Mouse (Mus musculus) thymus, adult 2 months (tissue): ENCODE measurements at regions not wholly inside any gene's neighbourhood (a gene's known extent, or its start where the extent isn't known, plus 50 kb on each side); places are given as distances from the start of the nearest gene placed in this dataset.
"Not testable (repeated sequence)": the region's sequence is repeated elsewhere in the genome, so short reads cannot be mapped to it uniquely, and the experiment has no call there.

Source experiments
- DNase-seq: peaks from one replicate; pipeline ENCODE4 v3.0.0; 2021
- H3K27ac ChIP-seq: fragments of 200-500 bp; 2 replicates; pipeline ENCODE4 v1.5.1; 2012; ENCODE audit warnings: low read length, control low read depth; ENCODE audit not compliant: control insufficient read depth, insufficient read depth
- H3K27me3 ChIP-seq: fragments of 200-500 bp; 2 replicates; pipeline ENCODE4 v1.6.1; 2012; ENCODE audit warnings: mild to moderate bottlenecking, low read length, moderate library complexity, mixed read lengths; ENCODE audit not compliant: control insufficient read depth, insufficient read depth
- H3K36me3 ChIP-seq: fragments of 200-500 bp; 2 replicates; pipeline ENCODE4 v1.6.1; 2012; ENCODE audit warnings: mild to moderate bottlenecking, low read length, moderate library complexity; ENCODE audit not compliant: control insufficient read depth, insufficient read depth
- H3K4me1 ChIP-seq: fragments of 200-500 bp; replicated peaks from 2 replicates; pipeline ENCODE4 v1.6.1; 2012; ENCODE audit warnings: low read length; ENCODE audit not compliant: control insufficient read depth, insufficient read depth
- H3K4me3 ChIP-seq: fragments of 200-500 bp; 2 replicates; pipeline ENCODE4 v1.5.1; 2012; ENCODE audit warnings: mild to moderate bottlenecking, low read length, control low read depth, moderate library complexity; ENCODE audit not compliant: control insufficient read depth, insufficient read depth
- CTCF ChIP-seq: fragments of 200-500 bp; IDR thresholded peaks from 2 replicates; pipeline ENCODE4 v1.5.1; 2012; ENCODE audit warnings: mild to moderate bottlenecking, control low read depth, low read length, moderate library complexity, borderline replicate concordance; ENCODE audit not compliant: control insufficient read depth, poor library complexity, insufficient read depth; ENCODE audit errors: extremely low read depth
- POLR2A ChIP-seq: fragments of 200-500 bp; IDR thresholded peaks from 2 replicates; pipeline ENCODE4 v1.6.1; 2012; ENCODE audit warnings: mild to moderate bottlenecking, low read length, control low read depth, moderate library complexity; ENCODE audit not compliant: control insufficient read depth, poor library complexity, insufficient read depth; ENCODE audit errors: extremely low read depth
- WGBS: fragments of 180-500 bp; shearing (Covaris S2); methylation state at CpG from one replicate; pipeline ENCODE4 v1.1.7; 2018; 5-methylcytosine and 5-hydroxymethylcytosine counted together

- peak overlapping the region; percentile 21; the same call in 1 of the 2 replicates for H3K27ac ChIP-seq
- 41% methylated on average over 7 of the region's 7 CpGs for WGBS
- no peak for DNase-seq
- TF ChIP-seq POLR2A = no peak
- no peak for TF ChIP-seq CTCF
- no peaks in the 10 kb centered on the region for H3K27me3 ChIP-seq
- peaks cover 18% of the 10 kb centered on the region for H3K4me1 ChIP-seq
- H3K4me3 ChIP-seq = no peak overlapping the region
- no peaks in the 10 kb centered on the region for H3K36me3 ChIP-seq
These were observed 101.8 kb upstream of the Nabp1 start for GRCm38 (mm10) chr1:51580074-51580473.

GRCm38 (mm10) chr1:51577701-51578100 is 99.5 kb upstream of the Nabp1 start:
- no peak for DNase-seq
- H3K27me3 ChIP-seq = no peaks in the 10 kb centered on the region
- no peaks in the 10 kb centered on the region for H3K36me3 ChIP-seq
- peaks cover 21% of the 10 kb centered on the region for H3K4me1 ChIP-seq
- no peak for TF ChIP-seq CTCF
- TF ChIP-seq POLR2A = no peak
- H3K4me3 ChIP-seq = no peak overlapping the region
- H3K27ac ChIP-seq = no peak overlapping the region; the same call in 1 of the 2 replicates
- WGBS = 66% methylated on average over 2 of the region's 2 CpGs

- no peaks in the 10 kb centered on the region for H3K36me3 ChIP-seq
- peaks cover 13% of the 10 kb centered on the region for H3K4me1 ChIP-seq
- 67% methylated on average over 8 of the region's 8 CpGs for WGBS
- H3K27ac ChIP-seq = peak overlapping the region; percentile 59; the same call in 1 of the 2 replicates
- TF ChIP-seq CTCF (no peak), POLR2A (no peak)
- no peaks in the 10 kb centered on the region for H3K27me3 ChIP-seq
- H3K4me3 ChIP-seq = no peak overlapping the region
- no peak for DNase-seq
These were observed 94.3 kb upstream of the Nabp1 start for GRCm38 (mm10) chr1:51572314-51573078.

GRCm38 (mm10) chr1:51569625-51570024 is 91.4 kb upstream of the Nabp1 start:
- WGBS = 88% methylated on average over 4 of the region's 4 CpGs
- no peak overlapping the region for H3K4me3 ChIP-seq
- no peaks in the 10 kb centered on the region for H3K36me3 ChIP-seq
- H3K27me3 ChIP-seq = no peaks in the 10 kb centered on the region
- no peak overlapping the region for H3K27ac ChIP-seq
- TF ChIP-seq CTCF (no peak), POLR2A (no peak)
- peaks cover 18% of the 10 kb centered on the region for H3K4me1 ChIP-seq
- DNase-seq = no peak

- WGBS = 54% methylated on average over 7 of the region's 7 CpGs
- Histone ChIP-seq H3K4me1 (peaks cover 8% of the 10 kb centered on the region), H3K4me3 (no peak overlapping the region), H3K36me3 (no peaks in the 10 kb centered on the region), H3K27ac (peak overlapping the region; percentile 78; the same call in 1 of the 2 replicates), H3K27me3 (no peaks in the 10 kb centered on the region)
- DNase-seq = no peak
- no peak for TF ChIP-seq CTCF
- no peak for TF ChIP-seq POLR2A
These were observed 88.0 kb upstream of the Nabp1 start for GRCm38 (mm10) chr1:51566170-51566649.

- H3K27ac ChIP-seq, H3K4me1 ChIP-seq, DNase-seq, H3K36me3 ChIP-seq, H3K27me3 ChIP-seq, H3K4me3 ChIP-seq: not testable (repeated sequence)
- WGBS = over 99% methylated on average over 4 of the region's 4 CpGs
These were observed 78.4 kb upstream of the Nabp1 start for GRCm38 (mm10) chr1:51556616-51557015.

GRCm38 (mm10) chr1:51553738-51554137 is 75.5 kb upstream of the Nabp1 start:
- 54% methylated on average over 6 of the region's 6 CpGs for WGBS
- DNase-seq = no peak
- H3K36me3 ChIP-seq = no peaks in the 10 kb centered on the region
- no peak for TF ChIP-seq CTCF
- no peak for TF ChIP-seq POLR2A
- H3K27me3 ChIP-seq = no peaks in the 10 kb centered on the region
- H3K27ac ChIP-seq = no peak overlapping the region
- H3K4me3 ChIP-seq = no peak overlapping the region
- no peaks in the 10 kb centered on the region for H3K4me1 ChIP-seq

- no peak for TF ChIP-seq CTCF
- TF ChIP-seq POLR2A = no peak
- Histone ChIP-seq H3K27ac (no peak overlapping the region), H3K4me3 (no peak overlapping the region), H3K4me1 (no peaks in the 10 kb centered on the region), H3K36me3 (no peaks in the 10 kb centered on the region), H3K27me3 (no peaks in the 10 kb centered on the region)
- DNase-seq = no peak
- WGBS = 93% methylated on average over 5 of the region's 5 CpGs
These were observed 73.4 kb upstream of the Nabp1 start for GRCm38 (mm10) chr1:51551624-51552023.
